9 mouse cellular contexts compared by ENCODE assay signal in genomic region chr4:88033729-88034386, GRCm38 (mm10). TPM values are rescaled to one million over a fixed set of nuclear protein-coding genes. Genes with fewer than 3 reads are reported as not detected.
DNase-seq lines count a peak whose midpoint lies in the region; ATAC-seq and TF ChIP-seq lines count a peak whose summit lies in the region.
"Had no signal": no experiment of that assay in that cellular context is flagged by ENCODE, and none has a peak within 500 bp of the region (broad histone marks: within the 10 kb centered on the region; RNA-seq: fewer than 3 reads in every experiment).

No protein-coding gene starts in this region.

- H3K27me3 ChIP-seq in forebrain, embryonic 14.5 days (replicated peaks; ENCODE audit: control insufficient read depth, insufficient read depth, low read length), result no peaks in the 10 kb centered on the region
- H3K27me3 ChIP-seq in intestine, embryonic 16.5 days (replicated peaks; ENCODE audit: control insufficient read depth, insufficient read depth, low read length), result no peaks in the 10 kb centered on the region
- H3K27me3 ChIP-seq in liver, postnatal 0 days (ENCODE audit: insufficient read depth, low read length), result peaks cover 6% of the 10 kb centered on the region; the same call in 1 of the 2 replicates
- no peaks in the 10 kb centered on the region for H3K27me3 ChIP-seq in small intestine, adult 2 months (ENCODE audit: control insufficient read depth, insufficient read depth, low read length)
- H3K27me3 ChIP-seq: Patski had no signal

- H3K4me3 ChIP-seq in gastrocnemius, adult 2 months, result peak overlapping the region; percentile 84
- H3K4me3 ChIP-seq in forebrain, embryonic 14.5 days (ENCODE audit: low read depth, low read length), result peak overlapping the region; percentile 82
- H3K4me3 ChIP-seq in intestine, embryonic 16.5 days (ENCODE audit: low read length), result peak overlapping the region; percentile 85
- peak overlapping the region; percentile 86 for H3K4me3 ChIP-seq in liver, postnatal 0 days (ENCODE audit: low read depth, low read length)
- H3K4me3 ChIP-seq in small intestine, adult 2 months (ENCODE audit: low read depth, low read length), result peak overlapping the region; percentile 80

- intact Hi-C loops in gastrocnemius, adult 2 months (cut with DNase I), result loop anchor here (2.0 to 5.0 kb wide), 3 partner anchors 247 to 508 kb away; no protein-coding TSS in a partner anchor

- WGBS in forebrain, embryonic 14.5 days, result 1% methylated on average over 25 of the region's 25 CpGs
- under 1% methylated on average over 25 of the region's 25 CpGs for WGBS in intestine, embryonic 16.5 days
- WGBS in liver, postnatal 0 days (ENCODE audit: insufficient replicate concordance), result under 1% methylated on average over 25 of the region's 25 CpGs
- WGBS in small intestine, adult 2 months, result under 1% methylated on average over 25 of the region's 25 CpGs

- no peak for TF ChIP-seq EP300 in liver, postnatal 0 days (IDR thresholded peaks at IDR 0.05; ENCODE audit: low read depth)

- no peak for TF ChIP-seq POLR2A in small intestine, adult 2 months (IDR thresholded peaks at IDR 0.05; ENCODE audit: low read depth, low read length)

- no peaks in the 10 kb centered on the region for H3K9me3 ChIP-seq in forebrain, embryonic 14.5 days (replicated peaks; ENCODE audit: control insufficient read depth, low read length)
- H3K9me3 ChIP-seq in intestine, embryonic 16.5 days (ENCODE audit: control insufficient read depth, low read length), result no peaks in the 10 kb centered on the region
- no peaks in the 10 kb centered on the region for H3K9me3 ChIP-seq in liver, postnatal 0 days (ENCODE audit: low read length)

- H3K4me1 ChIP-seq in forebrain, embryonic 14.5 days (ENCODE audit: control insufficient read depth, insufficient read depth, low read length), result peaks cover 18% of the 10 kb centered on the region
- H3K4me1 ChIP-seq in intestine, embryonic 16.5 days (ENCODE audit: control insufficient read depth, insufficient read depth, low read length), result peaks cover 6% of the 10 kb centered on the region
- peaks cover 17% of the 10 kb centered on the region for H3K4me1 ChIP-seq in liver, postnatal 0 days (ENCODE audit: insufficient read depth)
- peaks cover 4% of the 10 kb centered on the region for H3K4me1 ChIP-seq in small intestine, adult 2 months (ENCODE audit: control insufficient read depth, insufficient read depth, insufficient read length, low read length)

- DNase-seq in gastrocnemius, adult 2 months, result peak; percentile 29
- no peak for DNase-seq in gastrocnemius, postnatal 4 days (ENCODE audit: low spot score in 2 of 2)
- DNase-seq in adrenal gland, postnatal 25 days, result peak; percentile 24
- DNase-seq in forebrain, embryonic 14.5 days (ENCODE audit: low spot score), result no peak
- DNase-seq in liver, postnatal 0 days, result peak; percentile 21
- DNase-seq in layer of hippocampus, adult 8-10 months (ENCODE audit: low spot score in 2 of 2), result no peak

- H3K27ac ChIP-seq in gastrocnemius, adult 2 months, result peak overlapping the region; percentile 86
- H3K27ac ChIP-seq in forebrain, embryonic 14.5 days (ENCODE audit: low read depth, low read length), result no peak overlapping the region
- H3K27ac ChIP-seq in intestine, embryonic 16.5 days (ENCODE audit: low read length), result peak overlapping the region; percentile 48; the same call in 1 of the 2 replicates
- no peak overlapping the region for H3K27ac ChIP-seq in liver, postnatal 0 days (ENCODE audit: low read depth)
- H3K27ac ChIP-seq in small intestine, adult 2 months (ENCODE audit: insufficient read depth, low read depth, low read length), result peak overlapping the region; percentile 57

- H3K36me3 ChIP-seq in forebrain, embryonic 14.5 days (ENCODE audit: control insufficient read depth, insufficient read depth, low read length), result peaks cover 7% of the 10 kb centered on the region
- no peaks in the 10 kb centered on the region for H3K36me3 ChIP-seq in intestine, embryonic 16.5 days (ENCODE audit: control insufficient read depth, insufficient read depth, low read length)
- H3K36me3 ChIP-seq in liver, postnatal 0 days (replicated peaks; ENCODE audit: insufficient read depth, low read length), result no peaks in the 10 kb centered on the region
- no peaks in the 10 kb centered on the region for H3K36me3 ChIP-seq in small intestine, adult 2 months (ENCODE audit: control insufficient read depth, insufficient read depth, low read length)

- peak overlapping the region; percentile 54 for H3K4me2 ChIP-seq in forebrain, embryonic 14.5 days (ENCODE audit: low read length)
- peak overlapping the region; percentile 93 for H3K4me2 ChIP-seq in intestine, embryonic 16.5 days (ENCODE audit: low read depth, low read length)
- peak overlapping the region; percentile 100 for H3K4me2 ChIP-seq in liver, postnatal 0 days (ENCODE audit: low read depth, low read length)

- ATAC-seq in forebrain, embryonic 14.5 days, result no peak
- ATAC-seq in intestine, embryonic 16.5 days, result no peak
- ATAC-seq in liver, postnatal 0 days, result no peak

- TF ChIP-seq CTCF in gastrocnemius, adult 2 months (IDR thresholded peaks at IDR 0.05), result no peak
- no peak for TF ChIP-seq CTCF in liver, postnatal 0 days (IDR thresholded peaks at IDR 0.05; ENCODE audit: low read depth)
- no peak for TF ChIP-seq CTCF in small intestine, adult 2 months (IDR thresholded peaks at IDR 0.05; ENCODE audit: extremely low read depth, insufficient read length, insufficient replicate concordance, low read depth, low read length)

- H3K9ac ChIP-seq in forebrain, embryonic 14.5 days (ENCODE audit: low read length), result peak overlapping the region; percentile 38
- H3K9ac ChIP-seq in intestine, embryonic 16.5 days (ENCODE audit: low read depth, low read length), result peak overlapping the region; percentile 74
- H3K9ac ChIP-seq in liver, postnatal 0 days (replicated peaks), result peak overlapping the region; percentile 65

RNA-seq across cellular contexts. Expression of gene Mllt3, which starts 0.7 kb away (rescaled TPM):
- 100 to 1,000 TPM; 113 to 127 TPM for total RNA-seq in gastrocnemius, adult 2 months (2021)
- total RNA-seq in gastrocnemius, postnatal 4 days (2021), result 100 to 1,000 TPM; 103 to 104 TPM
- 18.5 and 23.7 TPM in 2 replicates for total RNA-seq in adrenal gland, postnatal 25 days (2021)
- polyA plus RNA-seq in forebrain, embryonic 14.5 days (2014; fragmentation: Nextera tagmentation; extraction: Ambion mirVana), result 95.2 and 108 TPM in 2 replicates
- 27.9 and 30.0 TPM in 2 replicates for polyA plus RNA-seq in intestine, embryonic 16.5 days (2015; fragmentation: Nextera tagmentation; extraction: Ambion mirVana)
- polyA plus RNA-seq in liver, postnatal 0 days (2015; fragmentation: Nextera tagmentation; extraction: Ambion mirVana), result 28.5 and 34.8 TPM in 2 replicates
- 4.2 and 5.1 TPM in 2 replicates for polyA plus RNA-seq in small intestine, adult 2 months (2012; rRNA removed)
- 10 to 100 TPM; 46.6 to 65.1 (median 57.3) TPM for total RNA-seq in layer of hippocampus, adult 8-10 months (2022)

Comparison
In these comparisons a context has a peak if more than half of its experiments do, and no peak if none do; other contexts are left out.
1. DNase-seq: peak in gastrocnemius, adult 2 months (single experiment), adrenal gland, postnatal 25 days (single experiment) and liver, postnatal 0 days (single experiment); none in gastrocnemius, postnatal 4 days (0 of 2), forebrain, embryonic 14.5 days (single experiment) and layer of hippocampus, adult 8-10 months (0 of 2).
2. H3K27ac ChIP-seq: peak in gastrocnemius, adult 2 months (single experiment), intestine, embryonic 16.5 days (single experiment) and small intestine, adult 2 months (single experiment); none in forebrain, embryonic 14.5 days (single experiment) and liver, postnatal 0 days (single experiment).
3. Peak in every context shown above with its lines, with median percentiles within 50 percentile points of each other: H3K4me3 ChIP-seq, H3K4me2 ChIP-seq and H3K9ac ChIP-seq.